Mouse (Mus musculus) cerebellum, adult 9-11 months (tissue): ENCODE measurements around the gene Thap7.
"Not testable (repeated sequence)": the region's sequence is repeated elsewhere in the genome, so short reads cannot be mapped to it uniquely, and the experiment has no call there.

Experiments
- DNase-seq: peaks from one replicate; pipeline ENCODE4 v3.0.0; 2022

The Thap7 gene

DNA sequence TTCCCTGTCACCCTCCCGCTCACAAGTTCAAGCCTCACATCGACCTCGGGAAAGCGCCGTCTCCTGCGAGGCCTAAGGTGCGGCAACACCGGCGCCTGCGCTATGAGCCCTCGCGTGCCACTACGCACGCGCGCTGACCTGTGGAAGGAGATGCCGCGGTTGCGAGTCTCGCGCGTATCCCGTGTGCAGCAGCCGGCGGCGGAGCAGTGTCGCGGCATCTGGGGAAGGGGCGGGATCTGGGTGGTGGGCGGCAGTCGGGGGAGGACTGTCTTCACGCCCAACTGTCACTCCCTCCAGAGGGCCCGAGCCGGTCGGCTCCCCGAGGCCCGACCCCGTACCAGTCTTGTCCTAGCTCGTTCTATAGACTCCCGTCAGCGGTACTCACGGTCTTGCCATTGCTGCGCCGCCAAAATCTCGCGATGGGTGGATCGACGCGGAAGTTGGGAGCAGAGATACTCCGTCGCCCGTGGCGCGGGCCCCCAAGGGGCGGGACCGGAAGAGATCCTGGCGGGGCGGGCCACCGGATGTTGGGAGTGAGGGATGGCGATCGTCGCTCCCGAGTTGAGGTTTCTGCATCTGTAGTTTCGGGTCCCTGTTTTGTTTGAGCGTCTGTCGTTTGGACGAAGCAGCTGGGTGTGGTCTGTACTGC, at the start of gene Thap7:
Gene Thap7 (minus strand): TSS at position 497 of the 649 bp plus-strand sequence.
- DNase-seq, result peak; percentile 95

DNA sequence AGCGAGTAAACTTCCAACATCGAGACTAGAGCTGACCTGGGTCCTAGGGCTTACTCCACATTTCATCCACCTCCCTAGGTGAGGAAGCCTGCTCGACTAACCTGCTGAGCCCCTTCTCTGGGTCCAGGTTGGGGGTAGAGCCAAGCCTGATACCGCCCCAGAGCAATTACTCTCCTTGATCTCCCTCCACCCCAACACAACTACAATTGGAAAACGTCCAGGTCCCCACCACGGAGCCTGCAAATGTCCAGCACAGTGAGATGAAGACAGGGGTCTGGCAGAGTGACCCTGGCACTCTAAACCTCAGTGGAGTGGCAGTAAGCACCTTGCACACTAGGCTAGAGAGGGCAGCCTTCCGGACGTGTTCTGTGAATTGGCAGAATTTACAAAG, 45.9 kb upstream of the Thap7 start:
- no peak for DNase-seq

DNA sequence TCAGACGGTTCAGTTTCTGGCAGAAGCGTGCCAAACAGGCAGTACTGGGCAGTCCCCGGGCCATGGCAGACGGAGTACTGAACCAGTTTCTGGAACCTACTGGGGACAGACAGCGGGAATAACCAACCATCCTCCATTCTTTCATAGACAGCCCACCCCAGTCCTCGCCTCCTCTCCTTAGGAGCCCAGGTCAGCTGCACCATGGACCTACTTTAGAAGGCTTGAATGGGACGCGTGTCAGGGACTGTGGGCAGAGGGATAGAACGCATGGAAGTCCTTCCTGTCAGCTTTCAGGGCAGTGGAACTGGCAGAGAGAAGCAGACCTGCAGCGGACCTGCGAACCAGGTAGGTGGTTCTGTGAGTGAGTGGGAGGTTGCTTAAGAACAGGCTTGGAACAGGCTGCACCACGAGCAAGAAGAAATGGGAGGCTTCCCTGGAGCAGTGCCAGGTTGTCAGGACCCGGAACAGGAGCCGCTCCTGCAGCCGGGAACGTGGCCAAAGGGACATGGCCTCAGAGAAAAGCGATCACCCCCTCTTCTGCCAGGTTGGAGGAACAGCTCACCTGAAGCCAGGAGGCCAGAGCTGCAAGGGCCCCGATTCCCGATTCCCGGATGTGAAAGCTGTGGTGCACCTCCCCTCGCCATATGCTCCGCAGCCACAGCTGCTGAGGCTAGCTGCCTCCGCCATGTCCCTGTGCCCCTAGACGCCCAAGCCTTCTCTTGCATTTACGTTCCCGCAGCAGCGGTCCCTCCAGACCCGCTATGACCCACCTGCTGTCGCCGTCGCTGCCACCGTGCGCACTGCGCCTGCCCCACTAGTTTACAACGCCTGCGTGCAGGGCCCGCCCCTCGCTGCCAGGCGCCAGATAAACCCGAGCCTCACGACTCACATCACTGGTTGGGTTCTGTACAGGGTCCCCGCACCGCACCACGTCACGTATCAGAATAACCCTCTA, 45.2 kb upstream of the Thap7 start:
- DNase-seq, result peak; percentile 86

DNA sequence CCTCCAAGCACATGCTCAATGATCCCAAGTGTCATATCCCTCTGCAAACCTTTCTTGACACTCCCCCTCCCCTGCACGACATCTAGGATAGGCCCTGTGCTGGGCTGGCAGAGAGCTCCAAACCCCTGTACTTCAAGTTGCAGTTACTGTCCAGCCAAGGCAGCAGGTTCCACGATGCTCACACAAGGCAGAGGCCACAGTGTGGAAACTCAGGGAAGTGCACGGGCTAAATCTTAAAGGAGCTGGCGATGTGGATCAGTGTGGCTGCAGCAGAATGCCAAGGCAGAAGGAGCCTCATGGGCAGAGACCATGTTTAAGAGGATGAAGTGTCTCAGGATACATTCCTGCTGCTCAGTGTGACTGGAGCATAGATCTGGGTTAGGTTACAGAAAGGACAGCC, 35.2 kb upstream of the Thap7 start:
- DNase-seq, result no peak

DNA sequence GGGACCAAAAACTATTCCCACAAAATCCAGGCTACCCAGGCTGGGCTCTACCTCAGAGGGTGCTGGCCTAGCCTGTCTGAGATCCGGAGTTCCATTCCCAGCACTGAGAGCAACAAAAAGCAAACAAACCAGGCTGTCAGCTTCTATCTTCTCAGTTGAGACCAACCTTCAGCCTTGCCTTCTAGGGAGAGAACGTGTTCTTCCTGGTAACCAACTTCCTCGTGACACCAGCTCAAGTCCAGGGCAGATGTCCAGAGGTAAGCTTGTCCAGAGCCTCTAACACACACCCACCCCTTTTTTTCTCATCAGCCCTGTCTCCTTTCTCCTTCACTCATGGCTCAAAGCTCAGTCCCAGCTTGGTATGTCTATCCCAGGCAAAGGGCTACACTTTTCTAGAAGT, 33.8 kb upstream of the Thap7 start:
- DNase-seq, result no peak

DNA sequence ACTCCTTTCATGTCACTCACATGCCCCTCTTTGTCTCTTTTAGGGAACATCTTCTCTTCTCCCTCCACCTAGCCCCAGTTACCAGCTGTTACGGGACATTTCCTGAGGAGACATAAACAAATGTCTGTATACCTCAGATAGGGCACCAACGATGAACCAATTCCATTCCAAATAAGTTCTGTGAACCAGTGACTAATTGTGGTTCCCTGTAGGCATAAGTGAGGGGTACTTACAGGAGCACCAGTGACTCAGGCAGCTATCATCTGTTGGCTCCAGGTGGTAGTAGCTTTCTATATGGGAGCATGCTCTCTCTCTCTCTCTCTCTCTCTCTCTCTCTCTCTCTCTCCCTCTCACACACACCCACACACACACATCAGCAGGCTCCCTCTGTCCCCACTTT, 33.3 kb upstream of the Thap7 start:
- no peak for DNase-seq

DNA sequence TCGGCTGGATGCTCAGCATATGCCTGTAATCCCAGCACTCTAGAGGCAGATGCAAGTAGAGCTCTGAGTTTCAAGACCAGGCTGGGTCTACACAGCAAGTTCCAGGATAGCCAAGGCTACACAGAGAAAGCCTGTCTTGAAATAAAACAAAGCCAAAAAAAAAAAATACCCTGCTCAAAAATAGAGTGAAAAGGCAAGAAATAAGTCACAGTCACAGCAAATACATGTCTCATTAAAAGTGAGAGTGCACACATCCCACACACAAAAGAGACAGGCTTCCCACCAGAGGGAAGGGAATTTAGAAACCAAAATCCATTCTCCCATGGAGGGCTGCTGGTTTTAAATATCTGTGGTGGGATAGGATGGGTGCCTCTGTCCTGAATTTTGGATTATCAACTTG, 32.6 kb upstream of the Thap7 start:
- DNase-seq, result no peak

DNA sequence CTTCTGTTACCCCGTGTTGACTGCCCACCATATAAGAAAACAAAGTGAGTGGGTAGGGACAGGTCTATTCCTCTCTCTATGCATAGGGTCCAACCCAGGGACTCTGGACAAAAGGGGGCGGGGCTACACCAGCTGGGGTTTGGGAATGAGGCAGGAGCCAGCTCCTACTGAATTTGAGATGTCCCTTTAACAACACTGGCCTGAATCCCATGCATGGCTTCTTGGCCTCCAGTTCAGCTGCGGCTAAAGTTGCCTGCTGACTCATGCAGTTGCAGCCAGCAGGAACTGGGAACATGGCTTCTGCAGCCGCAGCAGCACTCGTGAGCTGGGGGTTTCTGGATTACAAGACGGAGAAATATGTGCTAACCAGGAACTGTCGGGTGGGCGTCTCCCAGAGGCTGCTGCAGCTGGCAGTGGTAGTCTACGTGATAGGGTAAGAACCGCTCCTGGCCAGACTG, 30.8 kb upstream of the Thap7 start, which contains the start of gene P2rx6:
Gene P2rx6 (plus strand): TSS at position 135 of the 458 bp plus-strand sequence.
- no peak for DNase-seq

DNA sequence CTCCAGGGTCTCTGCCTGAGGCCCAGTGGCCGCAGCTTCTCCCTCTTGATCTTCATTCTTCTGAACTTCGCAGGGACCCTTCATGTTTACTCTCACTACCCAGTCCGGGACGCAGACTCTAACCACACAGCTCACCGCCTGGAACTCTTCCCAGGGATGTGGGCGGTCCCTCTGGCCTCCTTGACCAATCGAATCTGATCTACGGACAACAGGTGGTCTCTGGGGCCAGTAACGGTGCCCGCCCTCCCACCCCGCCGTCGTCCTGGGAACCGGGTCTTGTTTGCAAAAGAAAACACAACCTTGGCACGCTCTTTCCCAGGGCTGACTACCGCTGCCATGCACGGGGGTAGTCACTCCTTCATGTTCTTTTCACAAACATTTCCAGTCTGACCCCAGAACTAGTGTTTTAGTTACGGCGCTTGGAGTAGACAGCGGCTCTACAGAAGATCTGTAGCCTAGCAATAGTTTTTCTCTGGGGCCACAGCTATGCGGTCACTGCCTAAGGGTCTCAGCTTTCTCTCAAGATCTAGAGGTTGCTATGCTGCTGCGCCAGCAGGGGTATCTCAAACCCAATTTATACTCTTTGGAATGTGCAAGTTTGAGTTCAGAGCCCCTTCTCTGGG, 30.3 kb upstream of the Thap7 start, which contains the start of gene Lrrc74b:
Gene Lrrc74b (minus strand): TSS at position 120 of the 623 bp plus-strand sequence.
- no peak for DNase-seq

DNA sequence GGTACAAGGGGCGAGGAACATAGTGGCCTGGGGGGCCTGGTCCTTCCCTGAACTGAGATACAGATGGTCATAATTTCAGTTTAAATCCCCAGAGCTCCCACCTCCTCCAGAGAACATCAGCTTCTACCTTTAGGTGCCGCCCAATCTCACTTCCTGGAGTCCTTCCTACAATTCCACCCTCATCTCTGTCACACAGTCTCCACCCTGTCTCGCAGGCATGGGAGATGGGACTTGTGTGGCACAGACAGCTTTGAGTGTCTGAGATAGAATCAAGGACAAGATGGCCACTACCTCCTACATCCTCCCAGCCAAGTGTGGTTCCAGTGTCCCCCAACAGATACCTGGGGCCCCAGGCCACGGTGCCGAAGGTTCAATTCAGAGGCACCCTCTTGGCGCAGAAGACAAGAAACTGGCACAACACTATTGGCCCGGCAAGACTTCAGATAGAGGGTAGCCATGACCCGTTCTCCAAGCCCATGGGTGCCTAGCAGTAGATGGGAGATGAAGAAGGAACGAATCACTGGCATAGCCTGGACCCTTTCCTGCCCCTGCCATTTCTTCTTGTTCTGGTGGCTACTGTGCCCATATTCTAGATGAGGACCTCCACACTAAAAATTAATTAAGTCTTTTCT, 28.6 kb upstream of the Thap7 start:
- DNase-seq, result no peak

DNA sequence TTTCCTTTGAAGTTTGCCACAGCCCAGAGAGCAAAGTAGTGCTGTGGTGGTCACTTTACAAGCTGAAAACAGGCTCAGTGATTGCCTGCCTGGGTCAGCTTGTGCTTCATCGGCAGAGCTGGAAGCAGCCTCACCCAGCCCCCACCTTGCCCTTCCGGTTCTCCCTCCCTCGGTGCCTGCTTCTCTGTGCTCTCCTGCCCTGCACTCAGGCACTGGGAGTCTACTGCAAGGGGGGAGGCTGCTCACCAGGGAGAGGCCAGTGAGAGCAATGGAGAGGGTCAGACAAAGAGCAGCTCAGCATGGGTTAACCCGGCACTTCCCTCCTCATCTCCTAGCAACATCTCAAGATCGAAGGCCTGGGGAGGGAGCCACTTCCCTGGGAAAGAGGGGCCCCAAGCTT, 27.9 kb upstream of the Thap7 start:
- DNase-seq, result no peak

DNA sequence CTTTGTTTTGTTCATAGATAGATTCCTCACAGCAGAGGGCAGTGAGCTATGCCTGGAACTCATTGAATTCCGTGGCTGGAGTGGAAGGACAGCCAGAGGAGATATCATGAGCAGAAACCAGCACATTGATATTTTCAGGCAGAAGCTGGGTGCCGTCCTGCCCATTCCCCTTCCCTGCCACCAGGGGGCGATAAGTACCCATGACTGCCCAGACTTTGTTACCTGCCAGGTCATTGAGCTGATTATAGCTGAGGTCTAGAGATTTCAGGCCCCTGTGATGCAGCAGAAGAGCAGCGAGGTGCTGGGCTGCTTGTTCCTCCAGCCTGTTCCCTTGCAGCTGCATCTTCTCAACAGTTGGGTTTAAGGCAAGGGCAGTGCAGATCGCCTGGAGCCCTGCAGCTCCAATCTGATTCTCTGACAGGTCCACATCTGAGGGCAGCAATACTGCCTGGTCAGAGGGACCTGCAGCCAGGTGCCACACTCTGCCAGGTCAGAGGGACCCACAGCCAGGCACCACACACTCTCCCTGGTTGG, 27.1 kb upstream of the Thap7 start:
- DNase-seq, result peak; percentile 71

DNA sequence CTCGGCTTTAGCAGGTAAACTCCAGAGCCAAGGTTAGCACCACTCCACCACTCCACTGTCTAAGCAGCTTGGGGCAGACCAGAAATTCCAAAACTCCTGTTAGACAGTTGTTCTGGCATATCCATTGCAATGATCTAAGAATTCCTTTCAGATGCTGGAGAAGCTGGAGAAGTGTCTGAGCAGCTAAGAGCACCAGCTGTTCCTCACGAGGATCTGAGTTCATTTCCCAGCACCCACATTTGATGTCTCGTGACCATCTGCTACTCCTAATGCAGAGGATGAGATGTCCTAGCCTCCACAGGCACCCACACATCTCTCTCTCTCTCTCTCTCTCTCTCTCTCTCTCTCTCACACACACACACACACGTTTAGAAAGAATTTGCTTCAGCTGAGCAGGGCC, 26.0 kb upstream of the Thap7 start:
- no peak for DNase-seq

DNA sequence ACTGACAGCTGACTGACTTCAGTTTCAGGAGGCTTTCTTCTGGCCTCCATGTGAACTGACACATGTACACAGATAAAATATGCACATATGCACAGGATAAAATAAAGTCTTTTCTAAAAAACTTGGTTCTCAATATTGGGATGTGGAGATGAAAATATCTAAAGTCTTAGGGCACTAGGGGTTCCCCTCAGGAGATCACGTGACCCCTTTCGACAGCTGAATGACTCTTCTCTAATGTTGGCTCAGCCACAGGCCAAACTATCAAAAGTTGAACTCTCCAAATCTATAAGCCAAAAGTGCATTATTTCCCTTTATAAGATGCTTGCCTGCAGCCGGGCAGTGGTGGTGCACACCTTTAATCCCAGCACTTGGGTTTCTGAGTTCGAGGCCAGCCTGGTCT, 25.2 kb upstream of the Thap7 start:
- DNase-seq, result no peak

DNA sequence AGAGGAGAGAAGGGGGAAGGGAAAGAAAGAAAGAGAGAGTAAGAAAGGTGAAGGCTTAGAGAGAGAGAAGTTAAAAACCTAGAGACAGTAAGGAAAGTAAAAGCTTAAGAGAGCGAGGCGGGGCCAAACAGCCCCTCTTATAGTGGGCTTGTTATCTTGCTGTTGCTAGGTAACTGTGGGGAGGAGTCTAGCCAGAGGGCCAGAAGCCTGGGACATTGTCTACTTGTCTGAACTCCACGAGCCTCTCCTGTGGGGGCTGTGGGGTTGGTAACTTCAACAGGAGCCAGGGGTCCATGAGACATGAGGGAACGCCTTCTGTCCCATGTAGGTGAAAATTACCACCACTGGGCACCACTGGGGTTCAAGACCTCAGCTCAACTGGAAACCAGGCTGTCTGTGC, 23.8 kb upstream of the Thap7 start:
- DNase-seq, result not testable (repeated sequence)

DNA sequence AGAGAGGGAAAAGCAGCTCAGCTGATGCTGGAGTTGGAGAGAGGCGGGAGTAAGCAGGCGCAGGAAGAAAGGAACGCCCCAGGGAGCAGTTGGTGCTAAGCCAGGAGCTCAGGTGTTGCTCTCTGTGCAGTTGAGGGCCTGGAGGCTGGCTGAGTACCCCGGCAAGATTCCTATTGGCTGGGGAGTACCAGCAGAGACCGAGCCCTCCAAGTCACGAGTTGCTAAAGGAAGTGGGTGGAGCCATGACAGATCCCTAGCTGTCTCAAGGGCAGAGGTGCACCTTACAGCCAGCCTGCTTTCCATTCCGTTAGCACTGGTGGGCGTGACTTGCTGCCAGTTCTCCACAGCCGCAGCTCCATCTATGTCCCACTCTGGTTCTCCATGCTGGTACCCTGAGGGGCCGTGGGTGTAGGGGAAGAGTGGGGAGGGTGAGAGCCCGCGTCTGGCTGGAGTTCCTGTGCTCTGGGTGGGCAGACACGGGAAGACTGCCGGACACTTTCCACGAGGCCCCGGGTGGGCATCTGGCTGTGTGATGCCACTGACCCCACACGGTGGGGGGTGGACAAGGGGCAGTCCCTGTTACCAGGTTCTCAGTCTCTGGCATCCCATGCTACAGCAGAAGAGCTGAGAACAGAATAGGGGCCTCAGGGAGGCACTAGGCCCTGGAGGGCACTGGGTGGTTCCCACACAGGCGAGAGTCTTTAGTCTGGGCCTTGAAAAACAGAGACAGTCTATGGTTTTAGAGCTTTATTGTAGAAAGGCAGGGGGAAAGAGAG, 23.2 kb upstream of the Thap7 start:
- DNase-seq, result no peak

DNA sequence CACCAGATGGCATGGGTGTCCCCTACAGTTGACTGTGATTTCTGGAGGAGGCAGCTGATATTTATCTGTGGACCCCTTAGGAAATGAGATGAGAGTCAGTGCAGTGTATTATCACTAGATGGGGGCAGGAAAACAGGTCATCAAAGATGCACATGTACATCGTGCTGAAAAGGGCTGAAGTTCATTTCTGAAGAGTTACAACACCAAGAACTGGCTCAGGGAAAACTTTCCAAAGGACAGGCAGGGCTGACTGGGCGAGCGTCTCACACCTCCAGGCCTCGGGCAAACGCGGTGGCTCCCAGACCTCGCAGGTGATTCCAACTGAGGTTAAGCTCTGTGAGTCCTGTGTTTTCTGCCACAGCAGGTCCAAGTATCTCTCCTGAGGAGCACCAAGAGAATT, 21.9 kb upstream of the Thap7 start:
- DNase-seq, result no peak

DNA sequence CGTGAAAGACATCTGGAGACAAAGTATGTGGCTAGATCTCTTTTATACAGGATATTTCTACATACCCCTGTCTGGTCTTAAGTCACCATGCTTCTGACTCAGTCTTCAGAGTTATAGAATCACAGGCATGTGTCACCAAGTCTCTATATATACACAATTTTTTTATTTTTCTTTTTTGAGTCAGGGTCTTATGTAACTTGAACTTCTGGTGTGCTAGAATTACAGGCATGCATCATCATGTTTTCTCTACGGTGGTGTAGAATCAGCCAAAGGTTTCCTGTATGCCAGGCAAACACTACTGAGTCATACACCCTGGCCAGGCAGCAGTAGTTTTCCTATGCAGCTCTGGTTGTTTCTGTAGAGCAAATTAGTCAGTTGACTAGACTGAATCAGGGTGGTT, 11.7 kb upstream of the Thap7 start:
- no peak for DNase-seq

DNA sequence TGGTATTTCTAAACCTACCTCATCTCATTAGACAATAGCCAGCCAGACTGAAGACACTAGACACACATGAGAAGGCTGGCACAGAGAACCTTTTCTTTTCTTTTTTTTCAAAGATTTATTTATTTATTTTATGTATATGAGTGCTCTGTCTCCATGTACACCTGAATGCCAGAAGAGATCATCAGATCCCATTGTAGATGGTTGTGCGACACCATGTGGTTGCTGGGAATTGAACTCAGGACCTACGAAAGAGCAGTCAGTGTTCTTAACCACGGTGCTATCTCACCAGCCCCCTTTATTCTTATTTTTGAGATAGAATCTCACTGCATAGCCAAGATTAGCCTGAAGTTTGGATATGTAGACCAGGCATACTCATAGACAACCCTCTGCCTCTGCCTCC, 5.6 kb upstream of the Thap7 start:
- no peak for DNase-seq

DNA sequence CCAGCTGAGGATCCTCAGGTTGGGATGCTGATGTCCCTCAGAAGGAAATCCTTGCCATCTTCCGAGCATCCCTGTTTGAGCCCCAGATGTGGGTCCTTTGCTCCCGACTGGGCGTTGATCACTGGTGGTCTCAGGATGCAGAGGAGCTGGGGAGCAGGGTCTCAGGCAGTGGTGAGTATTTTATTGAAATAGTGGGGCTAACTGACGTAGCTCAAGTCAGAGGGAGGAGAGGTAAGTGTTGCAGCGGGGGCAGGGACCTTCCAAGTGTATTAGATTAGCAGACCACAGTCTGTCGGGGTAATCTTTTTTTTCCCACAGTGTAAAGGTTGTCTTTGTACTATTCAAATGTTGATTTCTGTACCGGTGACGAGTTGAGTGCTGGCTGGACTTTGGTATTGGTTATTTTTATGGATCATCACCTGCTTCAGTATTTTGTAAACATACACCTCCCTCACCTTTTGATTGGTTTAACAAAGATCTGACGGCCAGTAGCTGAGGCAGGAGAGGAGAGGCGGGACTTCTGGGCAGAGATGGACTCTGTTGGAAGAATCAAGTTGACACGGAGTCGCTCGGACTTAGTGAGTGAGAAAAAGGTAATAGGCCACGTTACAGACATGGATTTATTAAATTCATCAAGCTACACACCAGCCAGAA, 1.9 kb upstream of the Thap7 start:
- no peak for DNase-seq

DNA sequence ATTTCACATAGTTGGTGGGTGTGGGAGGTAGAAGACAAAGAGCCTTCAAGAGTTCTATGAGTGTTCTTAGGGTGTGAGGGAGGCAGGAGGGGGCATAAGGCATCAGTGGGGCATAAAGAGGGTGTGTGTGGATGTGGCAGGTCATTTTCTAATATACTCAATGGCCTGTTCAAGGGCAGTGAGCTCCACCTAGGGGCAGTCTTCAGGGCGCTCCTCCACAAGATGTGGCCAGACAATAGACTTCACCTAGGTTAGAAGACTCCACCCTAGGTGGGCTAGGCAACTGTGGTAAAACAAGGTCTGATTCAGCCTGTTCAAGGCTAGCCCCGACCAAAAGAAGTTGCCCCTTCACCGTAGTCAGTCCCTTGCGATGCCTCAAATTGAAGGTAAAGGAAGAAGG, 1.3 kb upstream of the Thap7 start:
- no peak for DNase-seq
